Mouse (Mus musculus): ENCODE measurements around the gene Olfr1513. TPM values are rescaled to one million over a fixed set of nuclear protein-coding genes. Genes with fewer than 3 reads are reported as not detected.
"Not testable (repeated sequence)": the region's sequence is repeated elsewhere in the genome, so short reads cannot be mapped to it uniquely, and the experiment has no call there.

The Olfr1513 gene
- polyA plus RNA-seq (2012; rRNA removed): not detected in 2 replicates

GRCm38 (mm10) chr14:52356308-52356707 is at the start of gene Olfr1513:
TSS of gene Olfr1513 (minus strand) at chr14:52356408.
- Histone ChIP-seq H3K27ac (ENCODE audit: insufficient read depth, low read length) (no peak within 1 kb of the TSS), H3K27me3 (ENCODE audit: control insufficient read depth, insufficient read depth, low read length) (no peaks in the 10 kb centered on the region), H3K4me3 (replicated peaks; ENCODE audit: insufficient read depth, low read depth, low read length) (no peak within 1 kb of the TSS), H3K4me1 (ENCODE audit: control insufficient read depth, insufficient read depth, low read length) (no peaks in the 10 kb centered on the region)
- WGBS: 82% methylated on average over 4 of the region's 4 CpGs
- DNase-seq: no peak
- TF ChIP-seq CTCF (IDR thresholded peaks at IDR 0.05; ENCODE audit: borderline replicate concordance, insufficient read depth, low read depth, low read length) (no peak), POLR2A (IDR thresholded peaks at IDR 0.05; ENCODE audit: borderline replicate concordance, insufficient read depth, low read length) (no peak)

- WGBS: 77% methylated on average over 4 of the region's 4 CpGs
- no peak within 1 kb of the TSS for H3K27ac ChIP-seq (ENCODE audit: insufficient read depth, low read length)
These were observed 41.1 kb upstream of the Olfr1513 start, which contains the start of gene Olfr1511 for GRCm38 (mm10) chr14:52397279-52397678. TSS of gene Olfr1511 (minus strand) at chr14:52397379.

DNA sequence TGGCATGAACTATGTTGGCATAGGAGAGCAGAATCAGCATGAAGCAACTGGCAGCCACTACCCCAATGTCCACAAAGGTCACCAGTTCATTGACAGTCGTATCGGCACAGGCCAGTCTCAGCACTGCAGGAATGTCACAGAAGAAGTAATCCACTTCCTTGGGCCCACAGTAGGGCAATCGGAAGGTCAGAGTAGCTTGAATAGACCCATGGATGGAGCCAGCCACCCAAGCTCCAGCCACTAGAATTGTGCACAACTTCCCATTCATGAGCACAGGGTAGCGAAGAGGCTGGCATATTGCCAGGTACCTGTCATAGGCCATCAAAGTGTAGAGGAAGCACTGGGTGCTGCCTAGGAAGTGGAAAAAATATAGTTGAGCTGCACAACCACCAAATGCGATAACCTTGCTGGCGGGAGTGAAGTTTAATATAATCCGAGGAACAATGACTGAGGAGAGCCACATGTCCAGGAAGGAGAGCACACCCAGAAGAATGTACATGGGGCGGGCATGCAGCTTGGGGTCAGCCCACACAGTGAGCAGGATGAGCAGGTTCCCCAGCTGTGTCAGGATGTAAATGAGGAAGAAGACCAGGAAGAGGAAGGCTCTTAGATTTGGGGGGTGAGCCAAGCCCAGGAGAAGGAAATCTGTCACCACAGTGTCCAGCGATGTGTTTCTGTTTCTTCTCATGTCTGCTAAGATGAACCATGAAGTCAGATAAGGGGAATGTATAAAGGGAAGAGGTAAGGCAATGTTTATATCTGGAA is 34.1 kb upstream of the Olfr1513 start:
- WGBS: 64% methylated on average over 9 of the region's 9 CpGs
- not testable (repeated sequence) for H3K27me3 ChIP-seq (ENCODE audit: control insufficient read depth, insufficient read depth, low read length); H3K27ac ChIP-seq (ENCODE audit: insufficient read depth, low read length); DNase-seq; H3K4me1 ChIP-seq (ENCODE audit: control insufficient read depth, insufficient read depth, low read length); H3K4me3 ChIP-seq (replicated peaks; ENCODE audit: insufficient read depth, low read depth, low read length)

More at GRCm38 (mm10) chr14:52397279-52397678, 41.1 kb upstream of the Olfr1513 start, which contains the start of gene Olfr1511:
- Histone ChIP-seq H3K27me3 (ENCODE audit: control insufficient read depth, insufficient read depth, low read length) (no peaks in the 10 kb centered on the region), H3K4me1 (ENCODE audit: control insufficient read depth, insufficient read depth, low read length) (no peaks in the 10 kb centered on the region), H3K4me3 (replicated peaks; ENCODE audit: insufficient read depth, low read depth, low read length) (no peak within 1 kb of the TSS)
- DNase-seq: no peak
- TF ChIP-seq CTCF (IDR thresholded peaks at IDR 0.05; ENCODE audit: borderline replicate concordance, insufficient read depth, low read depth, low read length): no peak
- TF ChIP-seq POLR2A (IDR thresholded peaks at IDR 0.05; ENCODE audit: borderline replicate concordance, insufficient read depth, low read length): no peak

DNA sequence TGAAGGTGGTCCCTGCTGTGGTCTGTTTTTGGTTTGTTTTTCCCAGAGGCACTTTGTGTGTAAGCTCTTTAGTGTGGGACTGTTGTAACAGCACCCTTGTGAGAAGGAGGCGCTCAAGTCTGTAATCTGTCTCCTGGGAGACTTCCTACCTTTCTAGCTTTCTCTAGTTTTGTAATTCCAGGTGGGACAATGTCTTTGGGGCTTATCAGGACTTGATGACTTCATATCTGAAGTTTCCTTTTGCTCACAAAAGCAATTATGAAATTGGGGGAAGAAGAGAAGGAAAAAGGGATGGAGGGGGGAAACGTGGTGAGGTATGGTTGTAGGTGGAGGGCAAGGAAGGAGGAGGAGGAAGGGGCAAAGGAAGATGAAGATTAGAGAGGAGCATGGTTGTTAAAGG is 22.9 kb upstream of the Olfr1513 start, which contains the start of gene Olfr1512:
Gene Olfr1512, minus strand, starts transcription at position 101 of the 400 bp plus-strand sequence.
- TF ChIP-seq CTCF (IDR thresholded peaks at IDR 0.05; ENCODE audit: borderline replicate concordance, insufficient read depth, low read depth, low read length) (no peak), POLR2A (IDR thresholded peaks at IDR 0.05; ENCODE audit: borderline replicate concordance, insufficient read depth, low read length) (no peak)
- WGBS: 78% methylated on average over 2 of the region's 2 CpGs
- H3K4me1 ChIP-seq (ENCODE audit: control insufficient read depth, insufficient read depth, low read length): no peaks in the 10 kb centered on the region
- H3K27ac ChIP-seq (ENCODE audit: insufficient read depth, low read length): no peak within 1 kb of the TSS
- H3K27me3 ChIP-seq (ENCODE audit: control insufficient read depth, insufficient read depth, low read length): no peaks in the 10 kb centered on the region
- DNase-seq: no peak
- H3K4me3 ChIP-seq (replicated peaks; ENCODE audit: insufficient read depth, low read depth, low read length): no peak within 1 kb of the TSS

GRCm38 (mm10) chr14:52368741-52369140 is 12.5 kb upstream of the Olfr1513 start:
- DNase-seq: no peak
- Histone ChIP-seq H3K4me3 (replicated peaks; ENCODE audit: insufficient read depth, low read depth, low read length) (no peak overlapping the region), H3K27ac (ENCODE audit: insufficient read depth, low read length) (no peak overlapping the region), H3K4me1 (ENCODE audit: control insufficient read depth, insufficient read depth, low read length) (no peaks in the 10 kb centered on the region), H3K27me3 (ENCODE audit: control insufficient read depth, insufficient read depth, low read length) (no peaks in the 10 kb centered on the region)
- 87% methylated on average over 3 of the region's 3 CpGs for WGBS
- no peak for TF ChIP-seq CTCF (IDR thresholded peaks at IDR 0.05; ENCODE audit: borderline replicate concordance, insufficient read depth, low read depth, low read length)
- no peak for TF ChIP-seq POLR2A (IDR thresholded peaks at IDR 0.05; ENCODE audit: borderline replicate concordance, insufficient read depth, low read length)

DNA sequence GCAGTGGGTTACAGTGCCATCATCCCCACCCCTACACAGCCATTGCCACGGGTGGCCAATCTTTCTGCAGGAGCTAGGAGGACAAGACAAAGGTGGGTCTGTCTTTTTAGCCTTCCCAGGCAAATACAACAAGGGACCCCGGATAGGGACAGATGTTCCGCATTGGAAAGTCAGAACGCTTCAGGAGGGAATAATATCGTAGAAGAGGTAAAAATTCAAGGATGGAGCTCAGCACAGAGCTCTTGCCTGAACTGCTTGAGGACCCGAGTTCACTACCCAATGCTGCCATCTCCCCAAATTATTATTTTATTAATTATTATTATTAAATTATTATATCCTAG is 16.7 kb downstream of the Olfr1513 start:
- H3K4me3 ChIP-seq (replicated peaks; ENCODE audit: insufficient read depth, low read depth, low read length): no peak overlapping the region
- 70% methylated on average over 6 of the region's 6 CpGs for WGBS

GRCm38 (mm10) chr14:52338751-52339511 is 17.3 kb downstream of the Olfr1513 start:
- peak overlapping the region; percentile 69 for H3K4me3 ChIP-seq (replicated peaks; ENCODE audit: insufficient read depth, low read depth, low read length)
- TF ChIP-seq CTCF (IDR thresholded peaks at IDR 0.05; ENCODE audit: borderline replicate concordance, insufficient read depth, low read depth, low read length): peak; percentile 75
- TF ChIP-seq POLR2A (IDR thresholded peaks at IDR 0.05; ENCODE audit: borderline replicate concordance, insufficient read depth, low read length): no peak
- WGBS: 20% methylated on average over 21 of the region's 21 CpGs
- H3K27me3 ChIP-seq (ENCODE audit: control insufficient read depth, insufficient read depth, low read length): no peaks in the 10 kb centered on the region; the same call in 1 of the 2 replicates
- peak; percentile 61 to 76 for DNase-seq
- H3K27ac ChIP-seq (ENCODE audit: insufficient read depth, low read length): no peak overlapping the region
- no peaks in the 10 kb centered on the region for H3K4me1 ChIP-seq (ENCODE audit: control insufficient read depth, insufficient read depth, low read length)

More for the DNA sequence above, 16.7 kb downstream of the Olfr1513 start:
- Histone ChIP-seq H3K27me3 (ENCODE audit: control insufficient read depth, insufficient read depth, low read length) (no peaks in the 10 kb centered on the region; the same call in 1 of the 2 replicates), H3K4me1 (ENCODE audit: control insufficient read depth, insufficient read depth, low read length) (no peaks in the 10 kb centered on the region), H3K27ac (ENCODE audit: insufficient read depth, low read length) (no peak overlapping the region)
- TF ChIP-seq POLR2A (IDR thresholded peaks at IDR 0.05; ENCODE audit: borderline replicate concordance, insufficient read depth, low read length) (no peak), CTCF (IDR thresholded peaks at IDR 0.05; ENCODE audit: borderline replicate concordance, insufficient read depth, low read depth, low read length) (no peak)
- DNase-seq: no peak

Measured in cerebellum, adult 2 months (tissue).